Mouse (Mus musculus): ENCODE measurements around the gene Kif13a. TPM values are rescaled to one million over a fixed set of nuclear protein-coding genes. Genes with fewer than 3 reads are reported as not detected.

Gene Kif13a
- polyA plus RNA-seq, 1 experiment: 5.3 TPM

DNA sequence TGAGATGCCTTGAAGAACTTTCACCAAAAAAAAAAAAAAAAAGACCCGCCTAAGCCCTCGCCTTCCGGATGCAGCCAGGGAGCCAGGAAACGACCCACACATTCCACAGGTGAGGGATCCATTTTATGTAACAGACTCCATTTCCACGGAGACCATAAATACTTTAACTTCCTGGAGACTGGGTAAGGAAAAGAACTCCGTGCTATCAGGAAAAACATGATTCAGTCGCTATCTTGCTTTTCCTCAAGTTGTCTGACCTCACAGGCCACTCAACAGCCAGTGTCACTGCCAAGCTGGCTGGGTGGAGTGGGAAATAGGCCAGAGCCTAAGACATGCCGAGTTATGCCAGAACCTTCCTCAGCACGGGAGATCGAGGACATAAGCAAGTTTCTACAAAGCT, 46.3 kb downstream of the Kif13a start:
- Histone ChIP-seq H3K27ac (ENCODE audit: control insufficient read depth, insufficient read depth, low read depth, low read length) (no peak overlapping the region), H3K36me3 (ENCODE audit: control insufficient read depth, insufficient read depth, low read length) (no peaks in the 10 kb centered on the region), H3K4me3 (ENCODE audit: control insufficient read depth, low read depth, low read length) (no peak overlapping the region), H3K4me1 (ENCODE audit: control insufficient read depth, insufficient read depth, low read length) (peaks cover 2% of the 10 kb centered on the region), H3K27me3 (ENCODE audit: control insufficient read depth, insufficient read depth, low read length) (no peaks in the 10 kb centered on the region)
- TF ChIP-seq CTCF (IDR thresholded peaks at IDR 0.05; ENCODE audit: control insufficient read depth, insufficient read depth, insufficient replicate concordance, low read depth, low read length): no peak
- no peak for TF ChIP-seq POLR2A (IDR thresholded peaks at IDR 0.05; ENCODE audit: control insufficient read depth, low read depth, low read length)

DNA sequence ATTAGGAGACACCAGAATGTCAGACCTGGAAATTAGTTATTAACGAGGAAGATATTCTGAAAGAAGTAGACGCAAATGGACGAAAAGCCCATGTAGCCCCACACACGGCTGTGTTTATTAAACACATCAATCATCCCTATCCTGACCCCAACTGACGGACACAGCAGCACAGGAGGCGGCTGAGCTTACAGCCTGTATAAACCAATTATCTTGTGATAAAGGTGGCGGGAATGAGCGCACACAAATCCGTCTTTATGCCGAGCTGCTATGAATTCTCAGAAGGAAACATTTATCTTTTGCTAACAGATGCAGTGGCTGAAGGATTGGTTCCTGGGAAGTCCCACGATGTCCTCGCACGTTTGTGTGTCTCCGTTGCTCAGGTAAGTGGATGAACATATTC, 48.9 kb downstream of the Kif13a start:
- H3K4me1 ChIP-seq (ENCODE audit: control insufficient read depth, insufficient read depth, low read length): peaks cover 2% of the 10 kb centered on the region

DNA sequence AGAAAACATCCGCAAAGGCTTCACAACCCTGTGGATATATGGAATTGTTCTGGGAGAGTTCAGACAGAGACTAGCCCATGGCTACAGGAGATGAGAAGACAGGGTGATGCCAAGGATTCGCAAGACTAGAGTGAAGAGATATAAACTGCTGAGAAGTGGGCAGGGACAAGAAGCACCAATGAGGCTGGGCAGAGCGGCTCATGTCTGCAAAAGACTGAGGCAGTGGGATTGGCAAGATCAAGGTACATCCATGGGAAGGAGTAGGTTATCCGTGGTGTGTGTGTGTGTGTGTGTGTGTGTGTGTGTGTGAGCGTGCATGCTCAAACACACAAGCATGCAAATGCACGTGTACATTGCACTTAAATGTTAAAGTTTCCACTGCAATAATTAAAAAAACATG, 49.4 kb downstream of the Kif13a start:
- Histone ChIP-seq H3K27ac (ENCODE audit: control insufficient read depth, insufficient read depth, low read depth, low read length) (no peak overlapping the region), H3K4me3 (ENCODE audit: control insufficient read depth, low read depth, low read length) (no peak overlapping the region), H3K36me3 (ENCODE audit: control insufficient read depth, insufficient read depth, low read length) (no peaks in the 10 kb centered on the region), H3K4me1 (ENCODE audit: control insufficient read depth, insufficient read depth, low read length) (no peaks in the 10 kb centered on the region), H3K27me3 (ENCODE audit: control insufficient read depth, insufficient read depth, low read length) (no peaks in the 10 kb centered on the region)
- TF ChIP-seq CTCF (IDR thresholded peaks at IDR 0.05; ENCODE audit: control insufficient read depth, insufficient read depth, insufficient replicate concordance, low read depth, low read length) (no peak), POLR2A (IDR thresholded peaks at IDR 0.05; ENCODE audit: control insufficient read depth, low read depth, low read length) (no peak)

More for the DNA sequence above, 48.9 kb downstream of the Kif13a start:
- Histone ChIP-seq H3K27me3 (ENCODE audit: control insufficient read depth, insufficient read depth, low read length) (no peaks in the 10 kb centered on the region), H3K36me3 (ENCODE audit: control insufficient read depth, insufficient read depth, low read length) (no peaks in the 10 kb centered on the region), H3K4me3 (ENCODE audit: control insufficient read depth, low read depth, low read length) (no peak overlapping the region), H3K27ac (ENCODE audit: control insufficient read depth, insufficient read depth, low read depth, low read length) (no peak overlapping the region)
- TF ChIP-seq POLR2A (IDR thresholded peaks at IDR 0.05; ENCODE audit: control insufficient read depth, low read depth, low read length) (no peak), CTCF (IDR thresholded peaks at IDR 0.05; ENCODE audit: control insufficient read depth, insufficient read depth, insufficient replicate concordance, low read depth, low read length) (no peak)

DNA sequence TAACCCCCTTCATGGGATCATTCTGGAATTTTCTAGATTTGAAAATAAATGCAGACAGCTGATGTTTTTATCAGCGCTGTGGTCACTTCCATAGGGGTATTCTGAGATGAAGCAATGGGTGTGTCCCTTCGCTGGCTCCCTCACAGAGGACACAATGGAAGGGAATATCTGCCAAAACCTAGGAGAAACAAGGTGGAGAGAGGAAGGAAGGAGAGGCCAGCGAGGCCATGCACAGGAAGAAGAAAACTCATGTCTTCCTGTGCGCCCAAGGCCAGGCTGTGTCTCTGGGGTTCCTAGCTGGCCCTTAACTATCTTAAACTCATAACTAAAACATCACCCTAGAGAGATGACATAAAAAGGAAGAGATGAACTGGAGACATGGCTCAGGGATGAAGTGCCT, 52.6 kb downstream of the Kif13a start:
- Histone ChIP-seq H3K27ac (ENCODE audit: control insufficient read depth, insufficient read depth, low read depth, low read length) (no peak overlapping the region), H3K36me3 (ENCODE audit: control insufficient read depth, insufficient read depth, low read length) (no peaks in the 10 kb centered on the region), H3K27me3 (ENCODE audit: control insufficient read depth, insufficient read depth, low read length) (no peaks in the 10 kb centered on the region), H3K4me1 (ENCODE audit: control insufficient read depth, insufficient read depth, low read length) (no peaks in the 10 kb centered on the region), H3K4me3 (ENCODE audit: control insufficient read depth, low read depth, low read length) (no peak overlapping the region)
- no peak for TF ChIP-seq CTCF (IDR thresholded peaks at IDR 0.05; ENCODE audit: control insufficient read depth, insufficient read depth, insufficient replicate concordance, low read depth, low read length)
- no peak for TF ChIP-seq POLR2A (IDR thresholded peaks at IDR 0.05; ENCODE audit: control insufficient read depth, low read depth, low read length)

DNA sequence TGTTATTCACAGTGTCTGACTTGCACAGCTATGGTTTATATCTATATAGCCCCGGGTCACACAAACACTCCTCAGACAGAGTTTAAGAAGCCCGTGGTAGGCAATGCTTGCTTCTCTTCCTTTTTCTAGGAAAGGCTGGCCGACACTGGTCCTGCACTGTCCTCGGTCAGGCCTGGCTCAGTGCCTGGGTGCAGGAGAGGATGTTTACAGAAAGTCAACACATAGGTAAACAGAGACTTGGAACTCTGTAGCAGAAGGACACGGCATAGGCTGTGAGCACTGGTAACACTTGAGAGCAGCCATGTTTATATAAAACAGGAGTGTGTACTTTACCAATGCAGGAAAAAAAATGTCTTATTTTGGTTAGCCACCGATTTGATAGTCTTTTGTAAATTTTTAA, 54.3 kb downstream of the Kif13a start:
- no peaks in the 10 kb centered on the region for H3K4me1 ChIP-seq (ENCODE audit: control insufficient read depth, insufficient read depth, low read length)
- no peaks in the 10 kb centered on the region for H3K36me3 ChIP-seq (ENCODE audit: control insufficient read depth, insufficient read depth, low read length)
- H3K27me3 ChIP-seq (ENCODE audit: control insufficient read depth, insufficient read depth, low read length): no peaks in the 10 kb centered on the region
- no peak overlapping the region for H3K27ac ChIP-seq (ENCODE audit: control insufficient read depth, insufficient read depth, low read depth, low read length)
- TF ChIP-seq CTCF (IDR thresholded peaks at IDR 0.05; ENCODE audit: control insufficient read depth, insufficient read depth, insufficient replicate concordance, low read depth, low read length) (no peak), POLR2A (IDR thresholded peaks at IDR 0.05; ENCODE audit: control insufficient read depth, low read depth, low read length) (no peak)
- H3K4me3 ChIP-seq (ENCODE audit: control insufficient read depth, low read depth, low read length): no peak overlapping the region

DNA sequence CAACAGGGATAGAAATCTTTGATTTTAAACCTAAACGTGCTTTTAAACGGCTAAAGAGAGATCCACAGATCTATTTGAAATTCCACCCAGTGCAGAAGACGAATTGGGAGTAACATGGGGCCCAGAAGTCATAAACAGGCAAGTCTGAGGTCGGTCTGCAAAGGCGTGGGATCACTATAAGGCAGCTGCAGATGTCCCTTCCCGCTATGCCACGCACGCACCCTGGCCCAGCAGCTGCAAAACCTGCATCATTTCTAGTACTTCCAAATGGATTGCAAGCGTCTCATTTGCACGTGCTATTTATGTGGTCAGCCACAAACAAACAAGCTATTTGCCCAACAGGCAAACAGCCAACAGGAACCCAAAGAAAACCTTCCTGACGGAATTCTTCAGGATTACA, 56.9 kb downstream of the Kif13a start:
- no peak overlapping the region for H3K27ac ChIP-seq (ENCODE audit: control insufficient read depth, insufficient read depth, low read depth, low read length)
- no peaks in the 10 kb centered on the region for H3K4me1 ChIP-seq (ENCODE audit: control insufficient read depth, insufficient read depth, low read length)
- H3K36me3 ChIP-seq (ENCODE audit: control insufficient read depth, insufficient read depth, low read length): no peaks in the 10 kb centered on the region
- TF ChIP-seq CTCF (IDR thresholded peaks at IDR 0.05; ENCODE audit: control insufficient read depth, insufficient read depth, insufficient replicate concordance, low read depth, low read length) (no peak), POLR2A (IDR thresholded peaks at IDR 0.05; ENCODE audit: control insufficient read depth, low read depth, low read length) (no peak)
- H3K4me3 ChIP-seq (ENCODE audit: control insufficient read depth, low read depth, low read length): no peak overlapping the region
- H3K27me3 ChIP-seq (ENCODE audit: control insufficient read depth, insufficient read depth, low read length): no peaks in the 10 kb centered on the region

DNA sequence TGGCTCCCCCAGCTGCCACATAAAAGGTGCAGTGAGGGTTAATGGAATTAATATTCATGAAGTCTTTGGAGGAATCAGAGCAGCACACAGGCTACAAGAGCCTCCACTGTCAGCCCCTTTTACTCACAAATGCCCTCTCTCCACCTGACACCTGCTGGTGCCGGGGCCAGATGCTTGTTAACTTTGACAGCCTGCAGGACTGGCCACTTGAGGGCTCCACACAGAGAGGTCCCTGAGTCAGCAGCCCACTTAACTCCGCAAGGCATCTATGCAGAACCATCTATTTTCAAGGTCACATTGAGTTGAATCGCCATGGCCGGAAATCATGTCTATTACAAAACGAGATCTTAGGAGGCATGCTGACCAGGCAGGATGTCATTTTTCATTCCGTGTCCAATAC, 57.5 kb downstream of the Kif13a start:
- Histone ChIP-seq H3K36me3 (ENCODE audit: control insufficient read depth, insufficient read depth, low read length) (no peaks in the 10 kb centered on the region), H3K27me3 (ENCODE audit: control insufficient read depth, insufficient read depth, low read length) (no peaks in the 10 kb centered on the region), H3K4me3 (ENCODE audit: control insufficient read depth, low read depth, low read length) (no peak overlapping the region), H3K4me1 (ENCODE audit: control insufficient read depth, insufficient read depth, low read length) (no peaks in the 10 kb centered on the region), H3K27ac (ENCODE audit: control insufficient read depth, insufficient read depth, low read depth, low read length) (no peak overlapping the region)
- TF ChIP-seq CTCF (IDR thresholded peaks at IDR 0.05; ENCODE audit: control insufficient read depth, insufficient read depth, insufficient replicate concordance, low read depth, low read length) (no peak), POLR2A (IDR thresholded peaks at IDR 0.05; ENCODE audit: control insufficient read depth, low read depth, low read length) (no peak)

DNA sequence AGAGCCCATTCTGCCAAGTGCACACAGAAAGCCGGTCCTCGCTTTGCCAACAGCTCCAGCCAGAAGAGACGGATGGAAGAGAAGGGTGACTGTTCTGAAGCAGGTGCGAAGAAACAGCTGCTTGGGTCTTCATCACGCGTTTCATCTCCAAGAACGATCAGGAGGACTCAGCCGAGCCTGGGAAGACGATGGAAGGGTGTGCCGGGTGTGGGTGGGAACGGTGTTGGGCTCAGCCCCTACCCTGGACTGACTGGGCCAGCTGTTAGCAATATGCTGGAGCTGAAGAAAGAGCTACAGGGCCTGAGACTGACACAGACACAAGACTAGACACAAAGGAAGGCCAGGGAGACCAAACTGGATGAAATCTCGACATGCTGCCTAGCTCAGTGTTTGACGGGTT, 60.2 kb downstream of the Kif13a start:
- no peak overlapping the region for H3K27ac ChIP-seq (ENCODE audit: control insufficient read depth, insufficient read depth, low read depth, low read length)
- H3K4me1 ChIP-seq (ENCODE audit: control insufficient read depth, insufficient read depth, low read length): no peaks in the 10 kb centered on the region
- TF ChIP-seq CTCF (IDR thresholded peaks at IDR 0.05; ENCODE audit: control insufficient read depth, insufficient read depth, insufficient replicate concordance, low read depth, low read length) (no peak), POLR2A (IDR thresholded peaks at IDR 0.05; ENCODE audit: control insufficient read depth, low read depth, low read length) (no peak)
- H3K27me3 ChIP-seq (ENCODE audit: control insufficient read depth, insufficient read depth, low read length): no peaks in the 10 kb centered on the region
- H3K4me3 ChIP-seq (ENCODE audit: control insufficient read depth, low read depth, low read length): no peak overlapping the region
- H3K36me3 ChIP-seq (ENCODE audit: control insufficient read depth, insufficient read depth, low read length): no peaks in the 10 kb centered on the region

Data from testis, adult 2 months (tissue).